Mouse (Mus musculus): ENCODE results near the gene Dusp7. TPM values are rescaled to one million over a fixed set of nuclear protein-coding genes. Genes with fewer than 3 reads are reported as not detected.

Dusp7 gene
- polyA plus RNA-seq, 1 experiment from 2014 or later = 63.3 TPM

DNA sequence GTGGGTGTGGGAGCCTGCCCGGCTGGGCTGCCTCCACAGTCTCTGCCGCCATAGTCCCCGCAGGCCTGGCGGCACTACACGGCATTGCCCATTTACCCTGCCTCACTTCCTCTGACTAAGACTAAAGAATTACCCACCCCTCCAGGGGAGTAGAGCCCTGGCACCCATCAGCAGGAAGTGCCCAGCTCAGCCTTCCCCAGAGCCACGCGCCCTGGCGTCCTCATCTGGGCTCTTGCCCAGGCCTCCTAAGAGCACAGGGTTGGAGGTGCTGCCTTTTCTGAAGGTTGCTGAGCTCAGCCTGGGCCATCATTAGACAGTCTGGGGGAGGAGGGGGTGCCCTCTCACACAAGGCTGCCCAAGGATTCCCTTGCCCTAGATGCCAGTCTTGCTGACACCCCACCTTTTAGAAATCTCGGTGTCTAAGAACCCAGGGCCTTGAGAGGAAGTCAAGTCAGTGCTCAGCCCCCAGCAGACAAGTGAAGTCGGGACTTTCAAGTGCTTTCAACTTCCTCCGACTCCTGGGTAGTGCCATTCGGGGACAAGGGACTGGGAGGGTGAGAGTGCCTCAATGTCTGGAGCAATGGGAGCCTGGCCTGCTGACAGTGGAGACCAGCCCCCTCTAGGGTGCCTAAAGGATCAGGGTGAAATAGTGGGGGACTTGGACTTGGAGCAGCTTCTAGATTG is 17.9 kb downstream of the Dusp7 start:
- peak overlapping the region; percentile 36; the same call in 1 of the 2 replicates for H3K27ac ChIP-seq
- 24% methylated on average over 12 of the region's 12 CpGs for WGBS (ENCODE audit: missing documents)
- no peaks in the 10 kb centered on the region for H3K36me3 ChIP-seq (ENCODE audit: inconsistent target)
- H3K4me3 ChIP-seq (ENCODE audit: inconsistent target) = no peak overlapping the region
- H3K79me2 ChIP-seq (ENCODE audit: inconsistent target) = no peaks in the 10 kb centered on the region

DNA sequence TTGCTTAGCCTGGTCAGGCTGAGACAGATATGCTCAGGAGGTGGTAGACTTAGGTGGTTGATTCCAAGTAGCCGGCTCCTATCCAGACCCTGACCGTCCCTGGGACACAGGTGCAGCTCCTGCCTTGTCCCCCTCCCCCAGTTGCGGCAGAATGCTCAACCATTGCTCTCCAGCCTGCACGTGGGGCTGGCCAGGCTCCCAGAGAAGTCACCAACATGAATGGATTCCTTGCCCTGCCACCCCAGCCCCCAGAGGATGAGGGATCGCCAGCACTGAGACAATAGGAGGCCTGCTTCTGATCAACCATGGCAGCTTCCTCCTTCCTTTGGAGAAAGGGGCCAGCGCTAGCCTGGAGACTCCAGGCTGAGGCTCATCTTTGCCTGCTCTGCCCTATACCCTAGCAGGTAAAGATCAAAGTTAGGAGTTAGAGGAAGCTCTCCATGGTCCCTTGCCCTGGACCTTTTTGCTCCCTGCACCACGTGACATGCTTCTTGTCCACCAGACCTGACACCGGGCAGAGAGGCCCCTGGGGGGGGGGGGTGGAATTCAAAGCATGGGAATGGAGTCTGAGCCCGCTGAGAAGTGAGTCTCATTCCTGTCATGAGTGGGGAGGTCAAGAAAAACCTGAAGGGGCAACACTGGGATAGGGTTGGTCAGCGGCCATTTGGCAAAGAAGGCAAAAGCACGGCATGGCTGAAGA is 24.5 kb downstream of the Dusp7 start:
- 87% methylated on average over 11 of the region's 11 CpGs for WGBS (ENCODE audit: missing documents)
- no peaks in the 10 kb centered on the region for H3K79me2 ChIP-seq (ENCODE audit: inconsistent target)
- no peak overlapping the region for H3K27ac ChIP-seq
- no peak overlapping the region for H3K4me3 ChIP-seq (ENCODE audit: inconsistent target)
- H3K36me3 ChIP-seq (ENCODE audit: inconsistent target) = no peaks in the 10 kb centered on the region

DNA sequence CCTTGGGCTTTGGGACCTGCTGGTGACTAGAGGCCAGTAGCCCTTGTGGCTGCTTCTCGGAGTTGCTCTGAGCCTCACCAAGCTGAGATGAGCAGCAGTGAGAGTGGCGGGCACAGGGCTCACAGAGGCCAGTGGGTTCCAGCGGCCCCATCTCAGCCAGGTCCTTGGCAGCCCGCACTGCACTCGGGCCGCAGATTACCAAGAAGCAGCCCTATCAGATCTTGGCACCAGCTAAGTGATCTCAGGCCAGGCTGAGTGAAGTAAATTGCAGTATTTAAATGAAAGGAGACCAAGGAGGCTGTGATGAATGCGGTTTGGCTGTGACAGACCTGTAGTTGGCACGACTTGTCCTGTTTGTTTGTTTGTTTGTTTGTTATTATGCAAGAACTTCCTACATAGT is 25.1 kb downstream of the Dusp7 start:
- WGBS (ENCODE audit: missing documents) = 92% methylated on average over 8 of the region's 8 CpGs
- Histone ChIP-seq H3K36me3 (ENCODE audit: inconsistent target) (no peaks in the 10 kb centered on the region), H3K4me3 (ENCODE audit: inconsistent target) (no peak overlapping the region), H3K79me2 (ENCODE audit: inconsistent target) (no peaks in the 10 kb centered on the region), H3K27ac (no peak overlapping the region)

DNA sequence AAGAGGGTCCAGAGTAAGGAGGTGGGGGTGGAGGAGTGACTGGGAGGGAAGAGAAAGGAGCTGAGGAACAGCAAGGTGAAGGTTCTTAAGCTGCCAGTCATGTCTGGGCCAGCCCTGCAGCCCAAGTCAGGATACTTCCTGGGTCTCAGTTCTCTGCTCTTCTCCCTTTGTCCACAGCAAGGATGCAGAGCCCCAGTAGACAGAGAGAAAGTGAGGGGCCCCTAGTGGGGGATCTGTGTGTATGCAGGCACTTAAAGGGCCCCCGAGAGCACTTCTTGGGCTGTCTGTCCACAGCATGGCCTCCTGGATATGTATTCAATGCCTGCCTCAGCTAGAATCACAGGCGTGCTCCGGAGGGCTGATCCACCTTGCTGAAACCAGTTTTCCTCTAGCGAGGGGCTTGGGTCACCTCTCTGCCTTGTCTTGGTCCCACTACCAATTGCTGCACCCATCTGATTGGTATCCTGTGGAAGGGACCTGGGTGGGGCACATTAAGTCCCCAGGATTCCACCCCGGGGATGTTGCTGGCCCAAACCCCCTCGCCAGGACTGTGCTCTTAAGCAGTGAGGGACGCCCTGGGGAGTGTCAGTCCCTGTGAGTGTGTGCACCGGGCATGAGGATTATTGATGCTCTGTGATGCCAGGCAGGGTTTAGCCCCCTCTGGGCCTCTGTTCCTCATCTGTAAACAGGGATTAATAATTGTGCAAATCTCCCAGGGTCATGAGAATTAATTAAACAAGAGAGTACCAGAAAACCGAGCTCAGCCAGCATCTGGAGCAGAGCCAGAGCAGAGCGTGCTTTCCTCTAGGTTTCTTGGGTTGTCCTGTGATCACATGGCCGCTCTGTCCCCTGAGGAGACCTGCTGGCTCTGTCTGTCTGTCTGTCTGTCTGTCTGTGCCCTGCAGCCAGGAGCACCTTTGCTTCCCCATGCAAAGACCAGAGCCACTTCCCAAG is 26.5 kb downstream of the Dusp7 start:
- Histone ChIP-seq H3K36me3 (ENCODE audit: inconsistent target) (no peaks in the 10 kb centered on the region), H3K79me2 (ENCODE audit: inconsistent target) (no peaks in the 10 kb centered on the region), H3K4me3 (ENCODE audit: inconsistent target) (no peak overlapping the region), H3K27ac (no peak overlapping the region)
- 89% methylated on average over 11 of the region's 11 CpGs for WGBS (ENCODE audit: missing documents)

GRCm38 (mm10) chr9:106397733-106398132 is 29.3 kb downstream of the Dusp7 start:
- H3K27ac ChIP-seq = no peak overlapping the region
- no peaks in the 10 kb centered on the region for H3K79me2 ChIP-seq (ENCODE audit: inconsistent target)
- 78% methylated on average over 4 of the region's 4 CpGs for WGBS (ENCODE audit: missing documents)
- H3K36me3 ChIP-seq (ENCODE audit: inconsistent target) = no peaks in the 10 kb centered on the region
- no peak overlapping the region for H3K4me3 ChIP-seq (ENCODE audit: inconsistent target)

GRCm38 (mm10) chr9:106398667-106399311 is 30.4 kb downstream of the Dusp7 start:
- 71% methylated on average over 9 of the region's 9 CpGs for WGBS (ENCODE audit: missing documents)
- no peaks in the 10 kb centered on the region for H3K79me2 ChIP-seq (ENCODE audit: inconsistent target)
- no peaks in the 10 kb centered on the region for H3K36me3 ChIP-seq (ENCODE audit: inconsistent target)
- no peak overlapping the region for H3K4me3 ChIP-seq (ENCODE audit: inconsistent target)
- no peak overlapping the region for H3K27ac ChIP-seq

DNA sequence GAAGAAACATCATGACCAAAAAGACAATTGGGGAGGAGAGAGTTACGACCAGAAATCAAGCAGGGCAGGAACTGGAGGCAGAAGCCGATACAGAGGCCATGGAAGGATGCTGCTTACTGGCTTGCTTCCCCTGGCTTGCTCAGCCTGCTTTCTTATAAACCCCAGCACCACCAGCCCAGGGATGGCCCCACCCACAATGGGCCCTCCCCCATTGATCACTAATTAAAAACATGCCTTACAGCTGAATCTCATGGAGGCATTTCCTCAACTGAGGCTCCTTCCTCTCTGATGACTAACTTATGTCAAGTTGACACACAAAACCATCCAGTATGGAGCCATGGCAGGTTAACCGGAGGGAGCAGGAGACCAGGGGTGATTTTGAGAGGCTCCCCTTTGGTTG is 31.4 kb downstream of the Dusp7 start:
- 96% methylated on average over 3 of the region's 3 CpGs for WGBS (ENCODE audit: missing documents)
- H3K36me3 ChIP-seq (ENCODE audit: inconsistent target) = no peaks in the 10 kb centered on the region
- H3K27ac ChIP-seq = no peak overlapping the region
- no peaks in the 10 kb centered on the region for H3K79me2 ChIP-seq (ENCODE audit: inconsistent target)
- no peak overlapping the region for H3K4me3 ChIP-seq (ENCODE audit: inconsistent target)

- no peaks in the 10 kb centered on the region for H3K36me3 ChIP-seq (ENCODE audit: inconsistent target)
Measured at GRCm38 (mm10) chr9:106402149-106402548, 33.7 kb downstream of the Dusp7 start.

GRCm38 (mm10) chr9:106402607-106403375 is 34.4 kb downstream of the Dusp7 start:
- WGBS (ENCODE audit: missing documents) = 91% methylated on average over 14 of the region's 16 CpGs

More at GRCm38 (mm10) chr9:106402149-106402548, 33.7 kb downstream of the Dusp7 start:
- no peak overlapping the region for H3K4me3 ChIP-seq (ENCODE audit: inconsistent target)
- H3K27ac ChIP-seq = no peak overlapping the region
- 95% methylated on average over 5 of the region's 5 CpGs for WGBS (ENCODE audit: missing documents)
- no peaks in the 10 kb centered on the region for H3K79me2 ChIP-seq (ENCODE audit: inconsistent target)

DNA sequence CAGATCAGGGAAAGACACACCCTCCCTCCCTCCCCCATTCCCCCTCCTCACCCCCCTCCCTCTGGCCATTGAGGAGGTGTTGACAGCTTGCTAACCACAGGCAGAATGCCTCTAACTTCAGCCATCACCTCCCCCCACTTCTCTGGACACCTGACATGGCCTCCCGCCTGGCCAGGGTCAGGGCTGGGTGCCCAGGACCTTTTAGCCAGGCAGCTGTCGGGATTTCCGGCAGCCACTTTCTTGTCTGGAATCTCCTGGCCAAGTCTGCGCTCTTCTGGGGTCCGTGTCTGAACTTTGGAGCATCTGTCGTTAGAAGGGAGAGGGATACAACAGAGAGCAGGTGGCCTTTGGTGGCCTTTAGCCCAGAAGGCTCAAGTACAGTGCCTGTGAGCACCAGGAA is 36.8 kb downstream of the Dusp7 start:
- Histone ChIP-seq H3K4me3 (ENCODE audit: inconsistent target) (no peak overlapping the region), H3K79me2 (ENCODE audit: inconsistent target) (no peaks in the 10 kb centered on the region), H3K36me3 (ENCODE audit: inconsistent target) (no peaks in the 10 kb centered on the region), H3K27ac (no peak overlapping the region)
- 92% methylated on average over 6 of the region's 6 CpGs for WGBS (ENCODE audit: missing documents)

More at GRCm38 (mm10) chr9:106402607-106403375, 34.4 kb downstream of the Dusp7 start:
- Histone ChIP-seq H3K27ac (no peak overlapping the region), H3K79me2 (ENCODE audit: inconsistent target) (no peaks in the 10 kb centered on the region), H3K36me3 (ENCODE audit: inconsistent target) (no peaks in the 10 kb centered on the region), H3K4me3 (ENCODE audit: inconsistent target) (no peak overlapping the region)

GRCm38 (mm10) chr9:106406443-106407078 is 38.1 kb downstream of the Dusp7 start:
- H3K79me2 ChIP-seq (ENCODE audit: inconsistent target) = no peaks in the 10 kb centered on the region

GRCm38 (mm10) chr9:106409096-106409495 is 40.7 kb downstream of the Dusp7 start:
- H3K79me2 ChIP-seq (ENCODE audit: inconsistent target) = no peaks in the 10 kb centered on the region
- no peaks in the 10 kb centered on the region for H3K36me3 ChIP-seq (ENCODE audit: inconsistent target)
- WGBS (ENCODE audit: missing documents) = 100% methylated on average over 4 of the region's 4 CpGs
- H3K27ac ChIP-seq = no peak overlapping the region
- no peak overlapping the region for H3K4me3 ChIP-seq (ENCODE audit: inconsistent target)

More at GRCm38 (mm10) chr9:106406443-106407078, 38.1 kb downstream of the Dusp7 start:
- Histone ChIP-seq H3K4me3 (ENCODE audit: inconsistent target) (no peak overlapping the region), H3K27ac (no peak overlapping the region), H3K36me3 (ENCODE audit: inconsistent target) (no peaks in the 10 kb centered on the region)
- 82% methylated on average over 8 of the region's 8 CpGs for WGBS (ENCODE audit: missing documents)

- no peak overlapping the region for H3K4me3 ChIP-seq (ENCODE audit: inconsistent target)
- no peak overlapping the region for H3K27ac ChIP-seq
- H3K79me2 ChIP-seq (ENCODE audit: inconsistent target) = no peaks in the 10 kb centered on the region
- 87% methylated on average over 2 of the region's 2 CpGs for WGBS (ENCODE audit: missing documents)
- H3K36me3 ChIP-seq (ENCODE audit: inconsistent target) = no peaks in the 10 kb centered on the region
Measured at GRCm38 (mm10) chr9:106410086-106410650, 41.7 kb downstream of the Dusp7 start.

All from macrophage (primary cell).